25 mouse cellular contexts compared by ENCODE assay signal in genomic region chr17:26221508-26221907, GRCm38 (mm10). TPM values are rescaled to one million over a fixed set of nuclear protein-coding genes. Genes with fewer than 3 reads are reported as not detected.
DNase-seq lines count a peak whose midpoint lies in the region; ATAC-seq and TF ChIP-seq lines count a peak whose summit lies in the region.
"Had no signal": no experiment of that assay in that cellular context is flagged by ENCODE, and none has a peak within 500 bp of the region (broad histone marks: within the 10 kb centered on the region; RNA-seq: fewer than 3 reads in every experiment).

No protein-coding gene starts in this region.

- no peak overlapping the region for H3K4me3 ChIP-seq in kidney, adult 2 months (ENCODE audit: insufficient read depth, low read depth, low read length)
- H3K4me3 ChIP-seq in kidney, embryonic 15.5 days (replicated peaks), result no peak overlapping the region
- H3K4me3 ChIP-seq in lung, embryonic 16.5 days (ENCODE audit: low read length), result no peak overlapping the region
- H3K4me3 ChIP-seq in intestine, embryonic 16.5 days (ENCODE audit: low read length), result no peak overlapping the region
- H3K4me3 ChIP-seq in stomach, embryonic 16.5 days (replicated peaks; ENCODE audit: low read length), result no peak overlapping the region
- H3K4me3 ChIP-seq: embryonic facial prominence, embryonic 15.5 days; erythroblast, embryonic 14.5 days; forebrain, embryonic 10.5 days; gastrocnemius, adult 2 months; hindbrain, embryonic 12.5 days had no signal

- H3K4me1 ChIP-seq in kidney, adult 2 months (ENCODE audit: control insufficient read depth, insufficient read depth, low read length), result peaks cover 11% of the 10 kb centered on the region; the same call in 1 of the 2 replicates
- H3K4me1 ChIP-seq in kidney, embryonic 15.5 days, result peaks cover 14% of the 10 kb centered on the region; the same call in 1 of the 2 replicates
- peaks cover 13% of the 10 kb centered on the region for H3K4me1 ChIP-seq in lung, embryonic 16.5 days (replicated peaks; ENCODE audit: control insufficient read depth, insufficient read depth, low read length)
- peaks cover 9% of the 10 kb centered on the region; the same call in 1 of the 2 replicates for H3K4me1 ChIP-seq in intestine, embryonic 16.5 days (ENCODE audit: control insufficient read depth, insufficient read depth, low read length)
- no peaks in the 10 kb centered on the region for H3K4me1 ChIP-seq in stomach, embryonic 16.5 days (ENCODE audit: control insufficient read depth, insufficient read depth, low read length)
- H3K4me1 ChIP-seq: embryonic facial prominence, embryonic 15.5 days; forebrain, embryonic 10.5 days; hindbrain, embryonic 12.5 days had no signal

- WGBS in kidney, adult 2 months, result 45% methylated on average over 2 of the region's 2 CpGs
- 77% methylated on average over 2 of the region's 2 CpGs for WGBS in kidney, embryonic 15.5 days
- WGBS in lung, embryonic 16.5 days, result 44% methylated on average over 2 of the region's 2 CpGs
- 55% methylated on average over 2 of the region's 2 CpGs for WGBS in intestine, embryonic 16.5 days
- WGBS in stomach, embryonic 16.5 days, result 59% methylated on average over 2 of the region's 2 CpGs

- DNase-seq in kidney, adult 2 months, result peak; percentile 43
- DNase-seq in lung, postnatal 4 days, result no peak
- no peak for DNase-seq in spleen, postnatal 10 days (ENCODE audit: low spot score in 2 of 2)
- DNase-seq in cerebellum, postnatal 14 days, result no peak
- DNase-seq: adrenal gland, adult 2 months; adrenal gland, postnatal 25 days; cerebellum, adult 2 months; cerebellum, postnatal 10 days; embryo, embryonic 11 days; gastrocnemius, adult 2 months; gastrocnemius, postnatal 25 days; heart, postnatal 10 days; heart, postnatal 4 days had no signal

- no peaks in the 10 kb centered on the region for H3K36me3 ChIP-seq in kidney, adult 2 months (ENCODE audit: control insufficient read depth, insufficient read depth, low read length)
- peaks cover 13% of the 10 kb centered on the region for H3K36me3 ChIP-seq in kidney, embryonic 15.5 days
- H3K36me3 ChIP-seq in lung, embryonic 16.5 days (ENCODE audit: control insufficient read depth, insufficient read depth, low read length), result no peaks in the 10 kb centered on the region
- H3K36me3 ChIP-seq in intestine, embryonic 16.5 days (ENCODE audit: control insufficient read depth, insufficient read depth, low read length), result no peaks in the 10 kb centered on the region
- H3K36me3 ChIP-seq in stomach, embryonic 16.5 days (ENCODE audit: control insufficient read depth, insufficient read depth, low read length), result no peaks in the 10 kb centered on the region

- no peak for ATAC-seq in kidney, embryonic 15.5 days (replicated peaks; ENCODE audit: low FRiP score)
- peak; percentile 47; the same call in 1 of the 2 replicates for ATAC-seq in lung, embryonic 16.5 days (ENCODE audit: low read depth)
- peak; percentile 56 for ATAC-seq in intestine, embryonic 16.5 days
- no peak for ATAC-seq in stomach, embryonic 16.5 days (ENCODE audit: insufficient read depth, low FRiP score)
- ATAC-seq: activated CD4-positive, CD25-positive, alpha-beta regulatory T cell, adult 4 months; forebrain, embryonic 14.5 days had no signal

- no peak overlapping the region for H3K9ac ChIP-seq in kidney, embryonic 15.5 days
- no peak overlapping the region for H3K9ac ChIP-seq in lung, embryonic 16.5 days (ENCODE audit: low read length)
- no peak overlapping the region for H3K9ac ChIP-seq in intestine, embryonic 16.5 days (ENCODE audit: low read depth, low read length)
- H3K9ac ChIP-seq in stomach, embryonic 16.5 days (ENCODE audit: low read length), result no peak overlapping the region
- H3K9ac ChIP-seq: embryonic facial prominence, embryonic 15.5 days; hindbrain, embryonic 12.5 days had no signal

- H3K27me3 ChIP-seq in kidney, adult 2 months (replicated peaks; ENCODE audit: control insufficient read depth, insufficient read depth, low read length), result no peaks in the 10 kb centered on the region
- H3K27me3 ChIP-seq in kidney, embryonic 15.5 days, result no peaks in the 10 kb centered on the region
- H3K27me3 ChIP-seq in lung, embryonic 16.5 days (ENCODE audit: control insufficient read depth, insufficient read depth, low read depth, low read length), result no peaks in the 10 kb centered on the region
- no peaks in the 10 kb centered on the region for H3K27me3 ChIP-seq in intestine, embryonic 16.5 days (replicated peaks; ENCODE audit: control insufficient read depth, insufficient read depth, low read length)
- H3K27me3 ChIP-seq in stomach, embryonic 16.5 days (ENCODE audit: control insufficient read depth, insufficient read depth, low read length), result no peaks in the 10 kb centered on the region
- H3K27me3 ChIP-seq: CH12.LX; embryonic facial prominence, embryonic 15.5 days; hindbrain, embryonic 12.5 days; Patski had no signal

- no peak for TF ChIP-seq CTCF in kidney, adult 2 months (conservative IDR thresholded peaks at IDR 0.05; ENCODE audit: insufficient read depth, insufficient read length, low read depth, low read length)

- no peaks in the 10 kb centered on the region for H3K9me3 ChIP-seq in kidney, embryonic 15.5 days (replicated peaks)
- no peaks in the 10 kb centered on the region for H3K9me3 ChIP-seq in lung, embryonic 16.5 days (ENCODE audit: control insufficient read depth, low read length)
- no peaks in the 10 kb centered on the region for H3K9me3 ChIP-seq in intestine, embryonic 16.5 days (ENCODE audit: control insufficient read depth, low read length)
- H3K9me3 ChIP-seq in stomach, embryonic 16.5 days (replicated peaks; ENCODE audit: control insufficient read depth, low read length), result no peaks in the 10 kb centered on the region
- H3K9me3 ChIP-seq: embryonic facial prominence, embryonic 15.5 days; forebrain, embryonic 10.5 days; hindbrain, embryonic 12.5 days had no signal

- peak overlapping the region; percentile 57 for H3K27ac ChIP-seq in kidney, adult 2 months (ENCODE audit: insufficient read depth, low read depth, low read length)
- no peak overlapping the region; the same call in 1 of the 2 replicates for H3K27ac ChIP-seq in kidney, embryonic 15.5 days
- H3K27ac ChIP-seq in lung, embryonic 16.5 days (ENCODE audit: low read length), result no peak overlapping the region
- no peak overlapping the region for H3K27ac ChIP-seq in intestine, embryonic 16.5 days (ENCODE audit: low read length)
- peak overlapping the region; percentile 56; the same call in 1 of the 2 replicates for H3K27ac ChIP-seq in stomach, embryonic 16.5 days (ENCODE audit: low read length)
- H3K27ac ChIP-seq: embryonic facial prominence, embryonic 15.5 days; forebrain, embryonic 10.5 days; gastrocnemius, adult 2 months; hindbrain, embryonic 12.5 days had no signal

- no peak overlapping the region for H3K4me2 ChIP-seq in kidney, embryonic 15.5 days
- no peak overlapping the region for H3K4me2 ChIP-seq in lung, embryonic 16.5 days (ENCODE audit: low read depth, low read length)
- no peak overlapping the region for H3K4me2 ChIP-seq in intestine, embryonic 16.5 days (ENCODE audit: low read depth, low read length)
- H3K4me2 ChIP-seq in stomach, embryonic 16.5 days (ENCODE audit: low read depth, low read length), result no peak overlapping the region
- H3K4me2 ChIP-seq: embryonic facial prominence, embryonic 15.5 days; hindbrain, embryonic 12.5 days had no signal

- no peak for TF ChIP-seq POLR2A in kidney, adult 2 months (IDR thresholded peaks at IDR 0.05; ENCODE audit: low read depth, low read length)

RNA-seq across cellular contexts. Expression of gene Arhgdig, which starts 13.9 kb away (rescaled TPM):
- 3.4 and 4.4 TPM in 2 replicates for polyA plus RNA-seq in kidney, adult 2 months (2012; rRNA removed)
- polyA plus RNA-seq in kidney, embryonic 15.5 days (2015; fragmentation: Nextera tagmentation; extraction: Ambion mirVana), result 9.0 and 9.3 TPM in 2 replicates
- 3.6 and 4.3 TPM in 2 replicates for polyA plus RNA-seq in lung, embryonic 16.5 days (2015; fragmentation: Nextera tagmentation; extraction: Ambion mirVana)
- 14.8 and 17.3 TPM in 2 replicates for polyA plus RNA-seq in intestine, embryonic 16.5 days (2015; fragmentation: Nextera tagmentation; extraction: Ambion mirVana)
- 24.0 and 25.9 TPM in 2 replicates for polyA plus RNA-seq in stomach, embryonic 16.5 days (2015; fragmentation: Nextera tagmentation; extraction: Ambion mirVana)
- polyA plus RNA-seq: activated CD4-positive, CD25-positive, alpha-beta regulatory T cell, adult 4 months had no signal

RNA-seq across cellular contexts. Expression of gene Rgs11, which starts 18.8 kb away (rescaled TPM):
- 25.0 and 32.0 TPM in 2 replicates for polyA plus RNA-seq in kidney, adult 2 months (2012; rRNA removed)
- 9.2 and 9.4 TPM in 2 replicates for polyA plus RNA-seq in kidney, embryonic 15.5 days (2015; fragmentation: Nextera tagmentation; extraction: Ambion mirVana)
- polyA plus RNA-seq in lung, embryonic 16.5 days (2015; fragmentation: Nextera tagmentation; extraction: Ambion mirVana), result 10.9 and 13.3 TPM in 2 replicates
- 13.4 and 15.2 TPM in 2 replicates for polyA plus RNA-seq in intestine, embryonic 16.5 days (2015; fragmentation: Nextera tagmentation; extraction: Ambion mirVana)
- 40.3 and 42.7 TPM in 2 replicates for polyA plus RNA-seq in stomach, embryonic 16.5 days (2015; fragmentation: Nextera tagmentation; extraction: Ambion mirVana)

RNA-seq across cellular contexts. Expression of gene Fam234a, which starts 22.5 kb away (rescaled TPM):
- polyA plus RNA-seq in kidney, adult 2 months (2012; rRNA removed), result 112 and 124 TPM in 2 replicates
- polyA plus RNA-seq in kidney, embryonic 15.5 days (2015; fragmentation: Nextera tagmentation; extraction: Ambion mirVana), result 49.6 and 52.7 TPM in 2 replicates
- 46.9 and 49.6 TPM in 2 replicates for polyA plus RNA-seq in lung, embryonic 16.5 days (2015; fragmentation: Nextera tagmentation; extraction: Ambion mirVana)
- 123 and 129 TPM in 2 replicates for polyA plus RNA-seq in intestine, embryonic 16.5 days (2015; fragmentation: Nextera tagmentation; extraction: Ambion mirVana)
- polyA plus RNA-seq in stomach, embryonic 16.5 days (2015; fragmentation: Nextera tagmentation; extraction: Ambion mirVana), result 89.0 and 101 TPM in 2 replicates

RNA-seq across cellular contexts. Expression of gene Pdia2, which starts 22.6 kb away (rescaled TPM):
- polyA plus RNA-seq in kidney, adult 2 months (2012; rRNA removed), result 0.20 and 0.37 TPM in 2 replicates
- polyA plus RNA-seq in kidney, embryonic 15.5 days (2015; fragmentation: Nextera tagmentation; extraction: Ambion mirVana), result 0.55 and 0.67 TPM in 2 replicates
- 0.20 and 0.31 TPM in 2 replicates for polyA plus RNA-seq in lung, embryonic 16.5 days (2015; fragmentation: Nextera tagmentation; extraction: Ambion mirVana)
- polyA plus RNA-seq in intestine, embryonic 16.5 days (2015; fragmentation: Nextera tagmentation; extraction: Ambion mirVana), result 104 and 149 TPM in 2 replicates
- 192 and 218 TPM in 2 replicates for polyA plus RNA-seq in stomach, embryonic 16.5 days (2015; fragmentation: Nextera tagmentation; extraction: Ambion mirVana)
- polyA plus RNA-seq: activated CD4-positive, CD25-positive, alpha-beta regulatory T cell, adult 4 months; forebrain, embryonic 14.5 days had no signal

RNA-seq across cellular contexts. Expression of gene Luc7l, which starts 31.2 kb away (rescaled TPM):
- 16.0 and 17.5 TPM in 2 replicates for polyA plus RNA-seq in kidney, adult 2 months (2012; rRNA removed)
- polyA plus RNA-seq in kidney, embryonic 15.5 days (2015; fragmentation: Nextera tagmentation; extraction: Ambion mirVana), result 106 and 110 TPM in 2 replicates
- 79.8 and 86.9 TPM in 2 replicates for polyA plus RNA-seq in lung, embryonic 16.5 days (2015; fragmentation: Nextera tagmentation; extraction: Ambion mirVana)
- 68.2 and 72.2 TPM in 2 replicates for polyA plus RNA-seq in intestine, embryonic 16.5 days (2015; fragmentation: Nextera tagmentation; extraction: Ambion mirVana)
- 80.5 and 84.3 TPM in 2 replicates for polyA plus RNA-seq in stomach, embryonic 16.5 days (2015; fragmentation: Nextera tagmentation; extraction: Ambion mirVana)

Comparison
In these comparisons a context has a peak if more than half of its experiments do, and no peak if none do; other contexts are left out.
1. H3K27ac ChIP-seq: peak in kidney, adult 2 months (single experiment) and stomach, embryonic 16.5 days (single experiment); none in kidney, embryonic 15.5 days (single experiment), lung, embryonic 16.5 days (single experiment) and intestine, embryonic 16.5 days (single experiment).
2. ATAC-seq: peak in lung, embryonic 16.5 days (single experiment) and intestine, embryonic 16.5 days (single experiment); none in kidney, embryonic 15.5 days (single experiment) and stomach, embryonic 16.5 days (single experiment).